Mouse (Mus musculus) cortical plate, adult 2 months (tissue): ENCODE data around the gene Agbl3. TPM values are rescaled to one million over a fixed set of nuclear protein-coding genes. Genes with fewer than 3 reads are reported as not detected.

Experiments used
- H3K27ac ChIP-seq: fragments of 200-500 bp; 2 replicates; pipeline ENCODE4 v1.5.1; 2012; ENCODE audit warnings: low read length, control low read depth, inconsistent platforms; ENCODE audit not compliant: insufficient read depth
- H3K4me1 ChIP-seq: fragments of 200-500 bp; 2 replicates; pipeline ENCODE4 v1.6.1; 2011; ENCODE audit warnings: low read length; ENCODE audit not compliant: control insufficient read depth, insufficient read depth
- H3K4me3 ChIP-seq: fragments of 200-500 bp; 2 replicates; pipeline ENCODE4 v1.5.1; 2011; ENCODE audit warnings: mild to moderate bottlenecking, low read length, control low read depth; ENCODE audit not compliant: insufficient read depth
- CTCF ChIP-seq: fragments of 200-500 bp; IDR thresholded peaks from 2 replicates; pipeline ENCODE4 v1.5.1; 2011; ENCODE audit warnings: mild to moderate bottlenecking, control low read depth, low read length; ENCODE audit not compliant: insufficient read depth; ENCODE audit errors: extremely low read depth
- POLR2A ChIP-seq: fragments of 200-500 bp; IDR thresholded peaks from 2 replicates; pipeline ENCODE4 v1.6.1; 2011; ENCODE audit warnings: mild to moderate bottlenecking, low read length, control low read depth; ENCODE audit not compliant: insufficient read depth; ENCODE audit errors: extremely low read depth
- polyA plus RNA-seq: library from polyadenylated mRNA; depleted of rRNA; stranded (reverse); fragments of >200 nt; gene quantifications from 2 replicates; pipeline ENCODE4 v1.2.3, GENCODE M21; 2012; rRNA removed

Gene Agbl3
- polyA plus RNA-seq: 15.7 and 17.5 TPM in 2 replicates

DNA sequence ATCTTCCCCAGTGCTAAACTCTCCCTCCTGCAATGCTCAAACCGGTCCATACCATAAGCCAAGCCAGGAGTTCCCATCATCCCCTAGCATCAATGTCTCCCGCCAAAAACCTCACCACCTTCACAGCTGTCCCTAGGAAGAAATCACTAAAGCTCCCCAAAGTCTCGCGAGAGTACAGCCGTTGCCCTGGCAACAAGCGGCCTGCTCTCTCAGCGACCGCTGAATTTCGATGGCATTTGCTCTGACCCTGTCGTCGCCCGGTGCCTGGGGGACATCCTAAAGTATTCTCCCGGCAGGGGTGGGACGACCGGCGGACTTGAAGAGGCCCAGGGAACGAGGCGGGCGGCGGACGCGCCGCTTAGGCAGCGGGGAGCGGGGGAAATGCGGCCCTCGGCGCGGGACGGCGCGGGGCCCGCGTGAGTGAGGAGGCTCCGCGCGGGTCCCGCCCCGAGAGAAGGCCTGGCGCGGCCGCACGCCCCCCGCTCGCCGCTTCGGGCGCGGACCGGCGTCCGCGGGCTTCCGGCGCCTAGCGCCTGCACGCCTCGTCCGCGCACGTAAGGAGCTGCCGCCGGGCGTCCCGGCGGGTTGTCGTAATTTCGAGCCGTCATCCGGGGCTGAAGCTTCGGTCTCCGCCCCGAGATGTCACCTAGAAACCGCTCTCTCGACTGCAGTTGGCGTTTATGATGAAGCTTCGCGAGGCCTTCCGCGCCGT is at the start of gene Agbl3:
Gene Agbl3, plus strand, starts transcription at position 202 of the 712 bp plus-strand sequence.
- Histone ChIP-seq H3K27ac (peak within 1 kb of the TSS; percentile 95), H3K4me3 (peak within 1 kb of the TSS; percentile 38), H3K4me1 (no peaks in the 10 kb centered on the region)
- TF ChIP-seq CTCF (no peak), POLR2A (peak; percentile 69; the same call in 1 of the 2 replicates)

DNA sequence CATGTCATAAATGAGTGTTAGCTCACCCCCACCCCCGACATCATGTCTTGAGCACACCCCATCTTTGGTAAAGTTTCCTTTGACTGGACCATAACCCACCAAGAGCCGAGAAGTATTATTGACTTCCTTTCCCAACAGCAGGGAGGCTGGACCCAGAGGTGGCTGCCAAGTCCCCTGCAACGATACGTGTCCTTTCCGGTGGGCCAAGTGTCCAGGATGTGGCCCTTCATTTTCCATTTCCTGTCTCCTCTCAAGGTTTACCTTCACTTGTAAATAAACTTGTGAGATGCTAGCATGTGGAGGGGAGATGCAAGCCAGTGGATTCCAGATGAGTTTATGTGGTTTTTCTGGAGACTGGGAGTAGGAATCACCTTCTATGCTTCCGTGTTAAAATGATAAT is 49.2 kb upstream of the Agbl3 start:
- no peak for TF ChIP-seq CTCF
- no peak for TF ChIP-seq POLR2A

DNA sequence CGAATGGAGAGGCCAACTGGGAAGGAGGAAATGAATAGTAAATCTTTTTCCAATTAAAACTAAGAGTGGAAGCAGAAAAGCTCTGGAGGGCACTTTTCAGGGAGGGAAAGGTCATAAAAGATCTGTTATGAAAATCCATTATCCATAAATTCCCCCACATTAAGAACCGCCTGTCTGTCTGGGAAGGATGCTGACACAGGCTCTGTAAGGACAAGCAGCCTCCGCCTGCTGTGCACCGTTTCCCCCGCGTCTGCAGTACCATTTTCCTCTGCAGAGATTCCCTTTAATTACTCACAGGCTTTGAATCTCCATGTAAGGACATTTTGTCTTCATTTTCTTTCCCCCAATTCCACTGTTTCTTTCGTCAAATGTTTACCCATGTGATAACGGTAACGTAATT is 48.7 kb upstream of the Agbl3 start:
- H3K4me3 ChIP-seq: no peak overlapping the region
- TF ChIP-seq CTCF: no peak
- TF ChIP-seq POLR2A: no peak
- H3K27ac ChIP-seq: peak overlapping the region; percentile 9; the same call in 1 of the 2 replicates
- no peaks in the 10 kb centered on the region; the same call in 1 of the 2 replicates for H3K4me1 ChIP-seq

More for the DNA sequence above, 49.2 kb upstream of the Agbl3 start:
- Histone ChIP-seq H3K4me1 (no peaks in the 10 kb centered on the region; the same call in 1 of the 2 replicates), H3K27ac (no peak overlapping the region; the same call in 1 of the 2 replicates), H3K4me3 (no peak overlapping the region)

DNA sequence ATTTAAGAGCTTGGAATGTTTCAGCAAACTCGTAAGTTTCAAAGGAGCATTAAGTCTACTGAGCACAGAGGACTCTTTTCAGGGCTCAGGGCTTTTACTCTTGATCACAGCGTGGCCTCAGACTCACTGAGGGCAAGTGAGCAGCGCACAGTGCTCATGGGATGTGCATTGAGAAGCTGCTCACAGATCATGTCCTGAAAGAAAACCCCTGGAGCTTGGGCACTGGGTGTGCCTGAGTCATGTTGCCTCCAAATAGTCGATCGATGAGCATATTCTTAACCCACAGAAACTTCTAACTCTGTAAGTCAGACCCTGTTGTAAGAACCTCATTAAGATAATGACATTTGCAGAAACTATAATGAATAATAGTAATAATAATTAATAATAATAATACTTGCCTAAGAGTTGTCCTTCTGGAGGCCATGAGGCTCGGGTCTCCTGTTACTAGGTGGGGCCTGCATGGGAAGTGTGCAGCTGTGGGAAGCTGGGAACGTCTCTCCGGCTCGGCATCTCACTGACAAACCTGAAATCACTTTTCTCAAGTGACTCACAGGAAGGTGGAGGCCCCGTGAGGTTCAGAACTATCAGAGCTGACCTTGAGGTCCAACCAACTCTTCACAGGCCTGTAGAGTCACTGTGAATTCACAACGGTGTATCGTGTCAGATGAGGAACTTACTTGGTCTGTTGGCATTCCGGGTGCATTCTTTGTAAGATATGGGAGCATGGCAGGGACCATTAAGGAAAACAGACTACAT is 45.1 kb upstream of the Agbl3 start:
- Histone ChIP-seq H3K4me3 (no peak overlapping the region), H3K27ac (no peak overlapping the region), H3K4me1 (no peaks in the 10 kb centered on the region; the same call in 1 of the 2 replicates)
- TF ChIP-seq CTCF (no peak), POLR2A (no peak)

DNA sequence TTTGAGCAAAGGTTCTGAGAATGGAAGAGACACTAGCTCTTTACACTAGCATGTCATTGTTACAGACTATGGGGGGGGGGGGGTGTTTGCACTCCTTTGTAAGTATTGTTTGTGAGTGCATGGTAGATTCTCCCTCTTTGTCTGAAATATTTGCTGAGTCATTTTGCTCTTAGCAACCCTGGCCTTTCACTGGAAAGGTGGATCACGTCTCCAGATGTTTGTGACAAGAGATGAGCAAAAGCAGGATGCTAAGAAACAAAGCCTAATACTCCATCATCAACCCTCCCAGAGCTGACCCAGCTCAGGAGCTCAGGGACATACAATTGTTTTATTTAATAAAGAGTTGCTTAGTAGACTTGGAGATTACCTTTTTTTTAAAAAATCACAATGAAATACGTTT is 43.3 kb upstream of the Agbl3 start:
- TF ChIP-seq CTCF (no peak), POLR2A (no peak)
- Histone ChIP-seq H3K27ac (no peak overlapping the region), H3K4me1 (no peaks in the 10 kb centered on the region), H3K4me3 (no peak overlapping the region)

DNA sequence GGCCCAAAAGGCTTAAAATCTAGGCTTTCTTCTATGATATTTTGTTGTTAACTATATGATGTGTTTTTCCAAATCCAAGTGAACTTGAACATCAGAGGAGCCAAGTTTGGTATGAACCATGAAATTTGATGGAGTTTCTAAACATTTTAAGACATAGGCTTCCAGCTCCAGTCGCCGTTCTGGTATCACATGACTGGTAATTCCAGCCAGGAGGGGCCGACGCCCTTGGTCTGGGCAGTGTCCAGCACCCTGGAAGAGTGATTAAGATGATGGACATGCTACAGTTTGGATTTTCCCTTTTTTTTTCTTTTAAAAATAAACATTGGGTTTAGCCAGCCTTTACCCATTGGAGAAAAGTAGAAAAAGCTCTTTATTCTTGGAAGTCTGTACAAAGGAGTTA is 36.3 kb upstream of the Agbl3 start:
- no peak overlapping the region for H3K4me3 ChIP-seq
- H3K27ac ChIP-seq: no peak overlapping the region
- TF ChIP-seq POLR2A: no peak
- TF ChIP-seq CTCF: no peak
- H3K4me1 ChIP-seq: no peaks in the 10 kb centered on the region

DNA sequence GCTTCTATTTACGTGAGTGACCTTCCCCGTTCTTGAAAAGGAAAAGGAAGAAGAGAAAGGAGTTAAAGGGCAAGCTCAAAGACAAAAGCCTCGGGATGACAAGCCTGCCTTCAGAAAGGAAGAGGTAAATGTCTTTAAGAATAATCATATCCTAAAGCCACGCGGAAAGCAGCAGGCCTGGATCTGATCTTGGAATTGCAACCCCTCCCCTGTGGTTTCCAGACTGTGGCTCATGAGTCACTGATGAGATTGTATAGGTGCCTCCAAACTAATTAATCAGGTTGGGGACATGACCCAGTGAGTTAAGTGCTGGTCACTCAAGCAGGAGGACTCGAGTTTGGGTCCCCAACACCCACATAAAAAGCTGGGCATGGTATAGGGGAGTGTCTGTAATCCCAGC is 32.4 kb upstream of the Agbl3 start:
- H3K4me1 ChIP-seq: no peaks in the 10 kb centered on the region
- no peak overlapping the region for H3K4me3 ChIP-seq
- TF ChIP-seq CTCF (no peak), POLR2A (no peak)
- H3K27ac ChIP-seq: no peak overlapping the region

DNA sequence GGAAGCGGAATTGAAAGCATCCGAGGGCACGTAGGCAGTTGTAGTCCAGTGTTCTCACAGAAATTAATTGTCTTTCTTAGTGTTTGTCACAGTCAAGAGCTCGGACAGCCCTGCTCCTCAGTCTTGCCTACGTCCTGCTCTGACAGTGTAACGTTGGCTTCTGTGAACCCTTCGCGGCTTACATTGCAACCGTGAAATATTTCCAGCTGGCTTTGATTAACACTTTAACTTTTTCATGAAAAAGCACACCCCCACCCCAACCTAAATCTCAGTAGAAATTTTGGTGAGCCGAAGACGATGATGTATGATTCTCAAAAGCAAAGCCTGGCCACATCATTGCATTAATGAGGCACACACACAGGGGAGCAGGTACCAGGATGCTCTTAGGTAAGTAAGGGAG is 31.7 kb upstream of the Agbl3 start:
- Histone ChIP-seq H3K4me3 (no peak overlapping the region), H3K27ac (no peak overlapping the region), H3K4me1 (no peaks in the 10 kb centered on the region)
- TF ChIP-seq POLR2A: no peak
- TF ChIP-seq CTCF: no peak

DNA sequence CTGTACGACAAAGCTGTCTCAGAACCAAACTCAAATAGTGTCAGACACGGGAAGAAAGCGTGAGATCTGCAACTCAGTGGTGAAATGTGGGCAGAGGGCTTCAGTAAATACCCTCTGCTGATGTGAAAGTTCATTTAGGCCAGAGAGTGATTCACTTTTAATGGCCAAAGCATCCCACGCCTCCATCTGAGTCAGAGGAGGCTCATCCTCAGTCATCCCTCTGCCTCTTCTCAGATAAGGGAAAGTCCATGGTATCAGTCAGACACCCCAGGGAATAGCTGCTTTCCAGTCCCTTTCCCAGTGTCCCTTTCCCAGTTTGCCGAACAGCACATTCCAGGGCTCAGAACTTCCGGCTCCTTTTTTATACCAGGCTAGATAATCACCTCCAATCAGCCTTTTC is 30.7 kb upstream of the Agbl3 start:
- H3K4me3 ChIP-seq: no peak overlapping the region
- H3K27ac ChIP-seq: no peak overlapping the region
- TF ChIP-seq CTCF (no peak), POLR2A (no peak)
- H3K4me1 ChIP-seq: no peaks in the 10 kb centered on the region

DNA sequence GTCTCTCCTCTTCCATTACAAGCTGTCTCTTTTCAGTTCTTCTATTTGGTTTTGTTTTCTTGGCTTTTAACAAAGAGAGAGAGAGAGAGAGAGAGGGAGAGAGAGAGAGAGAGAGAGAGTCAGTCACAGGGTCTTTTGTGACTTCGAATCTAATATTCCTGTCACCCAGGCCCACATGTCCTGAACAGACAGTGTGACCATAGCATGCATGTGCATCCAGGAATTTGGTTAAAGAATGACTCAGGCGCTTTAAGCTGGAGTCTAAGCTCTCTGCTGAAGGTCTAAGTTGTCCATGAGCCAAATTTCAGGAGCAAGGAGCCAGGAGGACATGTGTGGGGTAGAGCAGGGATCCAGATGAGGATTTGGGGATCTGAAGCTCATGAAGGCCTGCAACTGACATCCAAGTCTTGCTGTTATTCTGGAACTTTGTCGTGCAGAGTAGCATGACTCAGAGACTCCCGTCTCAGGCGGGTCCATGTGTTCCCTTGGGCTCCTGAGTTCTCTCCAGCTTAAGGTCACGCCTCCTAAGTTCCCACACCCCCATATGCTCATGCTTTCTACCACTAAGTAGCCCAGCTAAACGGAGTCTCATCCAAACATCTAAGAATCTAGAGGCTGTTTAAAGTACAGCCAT is 29.6 kb upstream of the Agbl3 start:
- no peak overlapping the region for H3K27ac ChIP-seq
- TF ChIP-seq POLR2A: no peak
- TF ChIP-seq CTCF: no peak
- no peaks in the 10 kb centered on the region for H3K4me1 ChIP-seq
- no peak overlapping the region for H3K4me3 ChIP-seq
